12 mouse cellular contexts compared by ENCODE assay signal in the genomic region with DNA sequence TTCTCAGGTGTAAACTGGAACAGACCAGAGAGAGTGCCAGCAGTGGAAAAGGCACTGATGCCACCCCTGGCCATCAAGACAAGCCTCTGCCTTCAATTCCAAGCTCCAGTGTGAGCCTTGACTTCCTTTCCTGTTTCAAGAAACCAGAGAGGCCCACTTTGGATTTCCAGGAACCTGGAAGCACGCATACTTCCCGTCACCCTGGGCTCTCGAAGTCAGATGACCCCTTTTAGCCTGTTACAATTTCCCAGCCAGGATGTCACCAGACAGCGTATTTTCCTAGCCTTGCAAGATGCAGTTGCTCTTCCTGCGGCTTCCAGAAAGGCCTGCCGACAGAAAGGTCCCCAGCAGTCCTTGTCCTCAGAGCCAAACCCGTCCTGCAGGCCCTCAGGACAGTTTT.
DNase-seq lines count a peak whose midpoint lies in the region.
"Had no signal": no experiment of that assay in that cellular context is flagged by ENCODE, and none has a peak within 500 bp of the region (broad histone marks: within the 10 kb centered on the region; RNA-seq: fewer than 3 reads in every experiment).

No protein-coding gene starts in this region.

- DNase-seq in heart, embryonic 10.5 days (ENCODE audit: low spot score): no peak
- no peak for DNase-seq in heart, adult 8-10 months (ENCODE audit: low spot score)
- DNase-seq in kidney, postnatal 36 days: peak; percentile 11 to 18
- DNase-seq in kidney, adult 11 months: no peak
- peak; percentile 24 for DNase-seq in retina, postnatal 1 day
- no peak for DNase-seq in retina, embryonic 14.5 days (ENCODE audit: low spot score)
- no peak for DNase-seq in cerebellum, postnatal 14 days
- DNase-seq in cerebellum, postnatal 10 days: no peak
- DNase-seq: cerebellum, postnatal 36 days; gastrocnemius, postnatal 25 days; lung, adult 2 months had no signal

- peaks cover 22% of the 10 kb centered on the region for H3K4me1 ChIP-seq in heart, embryonic 10.5 days

- H3K36me3 ChIP-seq in heart, embryonic 10.5 days: no peaks in the 10 kb centered on the region

- WGBS in heart, embryonic 10.5 days: 39% methylated on average over 7 of the region's 7 CpGs

- H3K9me3 ChIP-seq in heart, embryonic 10.5 days: no peaks in the 10 kb centered on the region

- peaks cover 23% of the 10 kb centered on the region for H3K27me3 ChIP-seq in heart, embryonic 10.5 days (ENCODE audit: insufficient read depth, poor library complexity, severe bottlenecking)

- no peak overlapping the region for H3K4me3 ChIP-seq in heart, embryonic 10.5 days
- H3K4me3 ChIP-seq: erythroblast, embryonic 14.5 days had no signal

- H3K27ac ChIP-seq in heart, embryonic 10.5 days: peak overlapping the region; percentile 23; the same call in 1 of the 2 replicates

Comparison
In these comparisons a context has a peak if more than half of its experiments do, and no peak if none do; other contexts are left out.
1. DNase-seq: peak in kidney, postnatal 36 days (2 of 2) and retina, postnatal 1 day (single experiment); none in heart, embryonic 10.5 days (single experiment), heart, adult 8-10 months (single experiment), kidney, adult 11 months (single experiment), retina, embryonic 14.5 days (single experiment), cerebellum, postnatal 14 days (0 of 2) and cerebellum, postnatal 10 days (0 of 2).